Mouse (Mus musculus) midbrain, embryonic 15.5 days (tissue): ENCODE results near the gene Pex26. TPM values are rescaled to one million over a fixed set of nuclear protein-coding genes. Genes with fewer than 3 reads are reported as not detected.
A peak's percentile ranks its signal among the peaks of the same experiment; 100 is the strongest.

Experiments
- ATAC-seq: fragments of 200-750 bp; cut with Nextera tagmentation; replicated peaks from 2 replicates; pipeline ENCODE4 v1.8.0; 2017; ENCODE audit warnings: moderate TSS enrichment
- H3K27ac ChIP-seq: fragments of 300-500 bp; sonication (generic); 2 replicates; pipeline ENCODE4 v1.5.1; 2015; ENCODE audit warnings: mild to moderate bottlenecking, inconsistent platforms
- H3K27me3 ChIP-seq: fragments of 300-500 bp; sonication (generic); replicated peaks from 2 replicates; pipeline ENCODE4 v1.6.1; 2015; ENCODE audit warnings: inconsistent platforms
- H3K36me3 ChIP-seq: fragments of 300-500 bp; sonication (generic); replicated peaks from 2 replicates; pipeline ENCODE4 v1.6.1; 2015; ENCODE audit warnings: inconsistent platforms
- H3K4me1 ChIP-seq: fragments of 300-500 bp; sonication (generic); 2 replicates; pipeline ENCODE4 v1.6.1; 2015; ENCODE audit warnings: inconsistent platforms
- H3K4me2 ChIP-seq: fragments of 300-500 bp; sonication (generic); 2 replicates; pipeline ENCODE4 v1.6.1; 2015; ENCODE audit warnings: inconsistent platforms, mild to moderate bottlenecking, moderate library complexity
- H3K4me3 ChIP-seq: fragments of 300-500 bp; sonication (generic); 2 replicates; pipeline ENCODE4 v1.5.1; 2015; ENCODE audit warnings: mild to moderate bottlenecking, inconsistent platforms
- H3K9ac ChIP-seq: fragments of 300-500 bp; sonication (generic); 2 replicates; pipeline ENCODE4 v1.6.1; 2015; ENCODE audit warnings: mild to moderate bottlenecking, inconsistent platforms
- H3K9me3 ChIP-seq: fragments of 300-500 bp; sonication (generic); 2 replicates; pipeline ENCODE4 v1.6.1; 2016; ENCODE audit warnings: inconsistent platforms
- WGBS: fragments of 180-500 bp; shearing (Covaris S2); methylation state at CpG from one replicate; pipeline ENCODE4 v1.1.7; 2015; ENCODE audit warnings: mixed read lengths; 5-methylcytosine and 5-hydroxymethylcytosine counted together
- polyA plus RNA-seq: library from polyadenylated mRNA; unstranded; fragments of >200 nt; fragmentation: Nextera tagmentation; extraction: Ambion mirVana; gene quantifications from 2 replicates; pipeline ENCODE4 v1.2.1, GENCODE M21; 2015

The Pex26 gene
- polyA plus RNA-seq, 1 experiment from 2014 or later = 20.4 TPM

- Histone ChIP-seq H3K27me3 (no peaks in the 10 kb centered on the region), H3K27ac (no peak overlapping the region), H3K36me3 (peaks cover 27% of the 10 kb centered on the region; the same call in 1 of the 2 replicates), H3K9ac (no peak overlapping the region), H3K4me1 (no peaks in the 10 kb centered on the region), H3K4me2 (no peak overlapping the region), H3K4me3 (no peak overlapping the region), H3K9me3 (no peaks in the 10 kb centered on the region)
- no peak for ATAC-seq
- 39% methylated on average over 13 of the region's 13 CpGs for WGBS
Observed at GRCm38 (mm10) chr6:121194061-121194955, 10.8 kb downstream of the Pex26 start.

GRCm38 (mm10) chr6:121194956-121195731 is 11.7 kb downstream of the Pex26 start:
- Histone ChIP-seq H3K4me1 (no peaks in the 10 kb centered on the region), H3K9me3 (no peaks in the 10 kb centered on the region), H3K36me3 (peaks cover 22% of the 10 kb centered on the region; the same call in 1 of the 2 replicates), H3K27ac (no peak overlapping the region), H3K4me2 (no peak overlapping the region), H3K9ac (no peak overlapping the region), H3K4me3 (no peak overlapping the region), H3K27me3 (no peaks in the 10 kb centered on the region)
- 88% methylated on average over 14 of the region's 14 CpGs for WGBS
- ATAC-seq = no peak

DNA sequence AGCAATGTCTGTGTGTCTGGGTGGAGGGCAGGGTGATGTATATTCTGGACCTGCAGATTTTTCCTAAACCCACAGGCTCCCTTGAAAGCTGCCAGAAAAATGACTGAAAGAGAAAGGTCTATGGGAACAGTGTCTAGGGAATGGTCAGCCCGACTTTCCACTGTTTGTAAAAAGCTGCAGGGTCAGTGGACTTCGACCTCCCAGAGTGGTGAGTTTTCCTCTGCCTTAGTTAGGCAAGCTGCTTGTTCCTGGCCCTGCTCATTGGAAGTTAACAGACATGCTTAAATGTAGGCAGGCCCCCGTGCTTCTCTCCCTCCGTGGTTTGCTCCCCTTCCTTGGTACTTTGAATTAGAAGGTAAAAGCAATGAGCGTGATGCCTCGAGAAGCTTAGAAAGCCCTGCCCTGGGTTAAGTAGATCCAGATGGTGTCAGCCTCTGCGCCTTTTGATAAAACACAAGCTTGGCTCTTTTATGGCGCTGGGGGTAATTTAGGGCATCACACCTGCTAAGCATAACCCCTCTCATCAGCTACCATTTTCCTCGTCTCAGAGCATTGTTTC is 14.4 kb downstream of the Pex26 start:
- 72% methylated on average over 9 of the region's 9 CpGs for WGBS
- ATAC-seq = no peak

GRCm38 (mm10) chr6:121200458-121200857 is 17.0 kb downstream of the Pex26 start:
- H3K27ac ChIP-seq = no peak overlapping the region
- no peaks in the 10 kb centered on the region for H3K4me1 ChIP-seq
- H3K36me3 ChIP-seq = 0 out of 2 replicates have a peak, but pooled peaks cover 5% of the 10 kb centered on the region
- WGBS = 83% methylated on average over 4 of the region's 4 CpGs
- no peak overlapping the region for H3K4me2 ChIP-seq
- no peak overlapping the region for H3K9ac ChIP-seq
- no peaks in the 10 kb centered on the region for H3K27me3 ChIP-seq
- H3K4me3 ChIP-seq = no peak overlapping the region
- no peaks in the 10 kb centered on the region for H3K9me3 ChIP-seq
- ATAC-seq = no peak

More for the DNA sequence above, 14.4 kb downstream of the Pex26 start:
- H3K36me3 ChIP-seq = peaks cover 15% of the 10 kb centered on the region; the same call in 1 of the 2 replicates
- no peak overlapping the region for H3K4me2 ChIP-seq
- H3K9me3 ChIP-seq = no peaks in the 10 kb centered on the region
- H3K27ac ChIP-seq = no peak overlapping the region
- H3K9ac ChIP-seq = no peak overlapping the region
- H3K27me3 ChIP-seq = no peaks in the 10 kb centered on the region
- no peaks in the 10 kb centered on the region for H3K4me1 ChIP-seq
- no peak overlapping the region for H3K4me3 ChIP-seq

DNA sequence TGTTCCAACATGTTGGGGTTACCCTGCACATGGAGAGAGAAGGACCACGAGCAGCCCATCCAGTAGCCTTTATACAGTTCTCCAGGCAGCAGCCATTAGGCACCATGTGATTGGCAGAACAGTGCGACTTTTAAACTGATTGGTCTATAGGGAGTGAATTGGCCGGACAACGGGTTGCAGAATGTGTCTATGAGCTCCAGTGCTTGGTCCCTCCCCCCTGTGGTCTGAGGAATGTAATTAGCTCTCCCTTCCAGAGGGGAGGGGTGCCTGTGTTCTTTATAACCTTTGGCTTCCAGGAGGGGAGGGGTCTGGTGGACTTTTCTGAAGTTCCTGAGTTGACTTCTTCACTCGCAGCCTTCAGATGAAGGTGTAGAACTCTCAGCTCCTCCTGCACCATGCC is 18.6 kb downstream of the Pex26 start:
- Histone ChIP-seq H3K4me3 (no peak overlapping the region), H3K4me1 (no peaks in the 10 kb centered on the region), H3K36me3 (0 out of 2 replicates have a peak, but pooled peaks cover 5% of the 10 kb centered on the region), H3K9me3 (no peaks in the 10 kb centered on the region), H3K4me2 (no peak overlapping the region), H3K27ac (no peak overlapping the region), H3K27me3 (no peaks in the 10 kb centered on the region), H3K9ac (no peak overlapping the region)
- 81% methylated on average over 5 of the region's 5 CpGs for WGBS
- ATAC-seq = no peak

GRCm38 (mm10) chr6:121206481-121206880 is 23.0 kb downstream of the Pex26 start:
- no peak overlapping the region for H3K27ac ChIP-seq
- ATAC-seq = no peak
- no peaks in the 10 kb centered on the region for H3K36me3 ChIP-seq
- 82% methylated on average over 5 of the region's 5 CpGs for WGBS
- H3K4me3 ChIP-seq = no peak overlapping the region
- no peak overlapping the region for H3K4me2 ChIP-seq
- H3K4me1 ChIP-seq = peaks cover 13% of the 10 kb centered on the region
- no peak overlapping the region for H3K9ac ChIP-seq
- H3K27me3 ChIP-seq = 0 out of 2 replicates have a peak, but pooled peaks cover 10% of the 10 kb centered on the region
- H3K9me3 ChIP-seq = no peaks in the 10 kb centered on the region

DNA sequence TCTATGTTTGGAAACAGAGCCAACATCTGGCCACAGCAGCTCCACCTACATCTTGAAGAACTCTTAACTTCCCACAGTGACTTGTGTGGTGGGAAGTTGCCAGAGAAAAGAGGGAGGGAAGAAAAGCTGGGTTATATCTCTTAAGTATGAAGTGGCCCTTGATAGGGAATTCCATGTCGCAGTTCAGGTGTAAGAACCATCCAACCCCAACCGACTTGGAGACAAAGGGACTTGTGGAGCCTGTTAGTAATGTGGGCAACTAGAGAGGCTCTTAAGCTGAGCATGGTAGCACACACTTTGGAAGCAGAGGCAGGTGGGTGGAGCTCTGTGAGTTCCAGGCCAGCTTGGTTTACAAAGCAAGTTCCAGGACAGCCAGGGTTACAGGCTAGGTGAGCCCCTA is 26.1 kb downstream of the Pex26 start:
- H3K4me3 ChIP-seq = no peak overlapping the region
- 0 out of 2 replicates have a peak, but pooled peaks cover 15% of the 10 kb centered on the region for H3K27me3 ChIP-seq
- H3K4me2 ChIP-seq = no peak overlapping the region
- no peaks in the 10 kb centered on the region for H3K36me3 ChIP-seq
- 81% methylated on average over 2 of the region's 2 CpGs for WGBS
- peaks cover 16% of the 10 kb centered on the region for H3K4me1 ChIP-seq
- no peak overlapping the region for H3K27ac ChIP-seq
- ATAC-seq = 0 out of 2 replicates have a peak, but pooled peaks have one; percentile 1
- H3K9ac ChIP-seq = no peak overlapping the region
- H3K9me3 ChIP-seq = no peaks in the 10 kb centered on the region

GRCm38 (mm10) chr6:121210149-121210925 is 26.9 kb downstream of the Pex26 start, which contains the start of gene Tuba8:
Tuba8 (plus strand) TSS chr6:121210696.
- 6% methylated on average over 30 of the region's 30 CpGs for WGBS
- H3K36me3 ChIP-seq = no peaks in the 10 kb centered on the region
- H3K4me2 ChIP-seq = peak within 1 kb of the TSS; percentile 96
- peak; percentile 81 for ATAC-seq
- H3K9ac ChIP-seq = peak within 1 kb of the TSS; percentile 56
- H3K27me3 ChIP-seq = 0 out of 2 replicates have a peak, but pooled peaks cover 15% of the 10 kb centered on the region
- no peak within 1 kb of the TSS for H3K27ac ChIP-seq
- H3K9me3 ChIP-seq = no peaks in the 10 kb centered on the region
- peaks cover 16% of the 10 kb centered on the region for H3K4me1 ChIP-seq
- peak within 1 kb of the TSS; percentile 45 for H3K4me3 ChIP-seq

DNA sequence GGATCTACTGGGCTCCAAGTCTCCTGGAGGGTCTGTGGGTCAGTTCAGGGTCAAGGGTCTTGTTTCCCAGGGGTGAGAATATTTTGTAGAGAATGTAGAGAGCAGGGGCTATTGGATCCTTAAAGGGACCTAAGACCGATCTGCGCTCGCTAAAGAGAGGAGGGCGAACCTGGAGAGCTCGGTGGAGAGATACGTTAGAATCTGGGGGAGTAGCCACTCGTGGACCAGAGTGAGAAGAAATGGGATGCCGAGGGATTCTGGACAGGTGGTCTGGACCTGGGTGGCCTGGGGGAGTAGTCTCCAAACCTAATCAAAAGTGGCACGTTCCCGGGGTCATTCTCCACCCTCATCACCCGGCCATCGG is 27.4 kb downstream of the Pex26 start:
- Histone ChIP-seq H3K4me2 (peak overlapping the region; percentile 96), H3K4me1 (peaks cover 16% of the 10 kb centered on the region), H3K27ac (no peak overlapping the region), H3K9ac (peak overlapping the region; percentile 56), H3K36me3 (no peaks in the 10 kb centered on the region), H3K27me3 (0 out of 2 replicates have a peak, but pooled peaks cover 15% of the 10 kb centered on the region), H3K9me3 (no peaks in the 10 kb centered on the region), H3K4me3 (peak overlapping the region; percentile 45)
- under 1% methylated on average over 12 of the region's 12 CpGs for WGBS
- ATAC-seq = peak; percentile 41; the same call in 1 of the 2 replicates

GRCm38 (mm10) chr6:121211743-121212142 is 28.3 kb downstream of the Pex26 start:
- Histone ChIP-seq H3K27ac (no peak overlapping the region), H3K27me3 (0 out of 2 replicates have a peak, but pooled peaks cover 15% of the 10 kb centered on the region), H3K4me2 (peak overlapping the region; percentile 96), H3K4me1 (peaks cover 16% of the 10 kb centered on the region), H3K9me3 (no peaks in the 10 kb centered on the region), H3K9ac (no peak overlapping the region), H3K4me3 (peak overlapping the region; percentile 45; the same call in 1 of the 2 replicates), H3K36me3 (no peaks in the 10 kb centered on the region)
- WGBS = 12% methylated on average over 5 of the region's 5 CpGs
- ATAC-seq = no peak

GRCm38 (mm10) chr6:121212988-121213387 is 29.5 kb downstream of the Pex26 start:
- H3K9ac ChIP-seq = no peak overlapping the region
- H3K36me3 ChIP-seq = no peaks in the 10 kb centered on the region
- no peaks in the 10 kb centered on the region for H3K9me3 ChIP-seq
- 0 out of 2 replicates have a peak, but pooled peaks cover 15% of the 10 kb centered on the region for H3K27me3 ChIP-seq
- H3K27ac ChIP-seq = no peak overlapping the region
- no peak overlapping the region for H3K4me2 ChIP-seq
- no peak overlapping the region for H3K4me3 ChIP-seq
- no peak for ATAC-seq
- WGBS = 78% methylated on average over 4 of the region's 4 CpGs
- peaks cover 16% of the 10 kb centered on the region for H3K4me1 ChIP-seq
